Mouse (Mus musculus): ENCODE results near the gene Ccdc182. TPM values are rescaled to one million over a fixed set of nuclear protein-coding genes. Genes with fewer than 3 reads are reported as not detected.

The Ccdc182 gene
- total RNA-seq, 2 experiments from 2014 or later: not detected

DNA sequence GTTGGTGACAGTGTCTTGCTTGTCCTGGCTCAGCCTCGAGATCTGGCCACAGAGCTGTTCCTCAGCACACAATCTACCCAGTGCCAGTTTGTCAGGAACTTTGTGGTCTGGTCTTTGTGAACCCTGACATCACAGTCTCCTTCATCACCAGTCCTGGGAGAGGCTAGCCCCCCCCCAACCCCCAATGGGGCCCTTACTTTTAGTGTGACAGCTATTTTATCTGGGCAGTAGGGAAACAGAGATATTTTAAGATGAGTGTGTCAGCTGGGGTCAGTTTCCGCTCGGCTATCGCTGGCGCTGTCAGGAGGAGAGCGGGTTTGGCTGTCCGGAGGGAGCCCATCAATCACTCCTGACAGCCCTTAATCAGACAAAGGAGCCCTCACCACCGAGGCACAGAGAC is 19.7 kb downstream of the Ccdc182 start:
- no peak for ATAC-seq (replicated peaks; ENCODE audit: low FRiP score, poor library complexity, severe bottlenecking)

DNA sequence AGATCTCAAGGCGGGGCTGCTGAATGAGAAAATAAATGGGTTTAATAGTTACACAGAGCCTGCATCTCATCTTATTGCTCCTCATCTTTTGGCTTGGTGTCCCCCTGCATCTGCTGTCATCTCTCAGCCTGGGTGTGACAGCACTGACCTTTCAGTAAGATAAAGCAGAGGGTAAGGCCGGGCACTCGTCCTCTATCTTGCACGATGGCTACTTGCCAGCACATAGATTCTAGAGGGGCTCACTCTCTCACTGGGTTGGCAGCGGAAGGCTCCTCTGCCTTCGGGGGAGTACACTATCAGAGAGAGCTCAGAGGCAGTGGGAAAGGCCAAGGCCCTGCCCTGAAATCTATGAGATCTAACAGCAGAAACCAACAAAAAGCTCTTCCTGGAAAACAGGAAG is 20.6 kb downstream of the Ccdc182 start:
- ATAC-seq (replicated peaks; ENCODE audit: low FRiP score, poor library complexity, severe bottlenecking): no peak

DNA sequence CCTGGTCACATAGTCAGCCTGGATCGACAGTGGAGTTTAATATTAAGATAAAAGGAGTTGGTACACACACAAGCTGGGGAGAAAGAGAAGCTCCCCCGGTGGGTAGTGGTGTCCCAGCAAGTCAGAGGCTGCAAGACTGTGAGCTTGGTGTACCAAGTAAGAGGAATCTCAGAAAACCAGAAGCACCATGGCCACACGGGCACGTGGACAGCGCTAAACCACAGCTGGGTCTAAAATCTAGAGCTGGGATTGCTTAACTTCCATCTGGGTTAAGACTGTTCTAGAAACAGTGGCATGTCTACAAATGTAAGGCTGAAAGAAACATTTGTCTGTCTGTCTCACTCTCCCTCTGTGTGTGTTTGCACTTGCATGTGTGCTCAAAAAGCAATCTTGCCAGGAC is 21.5 kb downstream of the Ccdc182 start:
- no peak for ATAC-seq (replicated peaks; ENCODE audit: low FRiP score, poor library complexity, severe bottlenecking)

DNA sequence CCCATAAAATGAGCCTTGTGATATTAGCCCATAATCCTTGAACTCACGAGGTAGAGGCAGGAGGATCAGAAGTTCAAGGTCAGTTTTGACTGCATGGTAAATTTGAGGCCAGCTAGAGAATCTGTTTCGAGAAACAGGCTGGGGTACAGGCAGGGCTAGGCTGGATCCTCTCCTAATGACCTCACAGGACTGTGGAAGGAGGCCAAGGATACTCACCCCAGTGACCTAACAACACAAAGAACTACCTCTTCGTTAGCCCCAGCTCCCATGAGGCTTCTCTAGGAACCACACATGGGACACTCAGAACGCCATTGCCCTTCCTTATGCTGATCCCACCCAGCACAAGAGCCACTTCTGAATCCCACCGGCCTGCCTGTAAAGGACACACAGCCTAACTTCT is 25.0 kb downstream of the Ccdc182 start:
- ATAC-seq (replicated peaks; ENCODE audit: low FRiP score, poor library complexity, severe bottlenecking): no peak

DNA sequence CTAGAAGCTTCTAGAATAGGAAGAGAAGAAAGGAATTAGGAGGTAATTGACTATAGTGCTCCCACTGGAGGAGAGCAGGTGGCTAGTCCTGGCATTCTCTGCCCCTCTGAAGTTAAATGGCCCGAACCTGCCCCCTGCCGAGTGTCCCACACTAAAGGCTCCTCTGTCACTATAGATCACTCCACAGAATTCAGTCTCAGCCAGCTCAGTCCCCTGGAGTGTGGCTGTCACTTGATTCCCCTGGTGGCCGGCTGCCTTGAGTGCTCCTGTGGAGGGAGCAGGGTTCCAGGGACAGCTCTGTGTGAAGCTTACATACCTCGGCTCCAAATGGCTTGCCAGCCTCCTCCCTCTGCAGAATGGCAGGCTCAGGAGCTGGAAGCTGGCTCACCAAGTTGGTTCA is 33.2 kb downstream of the Ccdc182 start:
- ATAC-seq (replicated peaks; ENCODE audit: low FRiP score, poor library complexity, severe bottlenecking): no peak

DNA sequence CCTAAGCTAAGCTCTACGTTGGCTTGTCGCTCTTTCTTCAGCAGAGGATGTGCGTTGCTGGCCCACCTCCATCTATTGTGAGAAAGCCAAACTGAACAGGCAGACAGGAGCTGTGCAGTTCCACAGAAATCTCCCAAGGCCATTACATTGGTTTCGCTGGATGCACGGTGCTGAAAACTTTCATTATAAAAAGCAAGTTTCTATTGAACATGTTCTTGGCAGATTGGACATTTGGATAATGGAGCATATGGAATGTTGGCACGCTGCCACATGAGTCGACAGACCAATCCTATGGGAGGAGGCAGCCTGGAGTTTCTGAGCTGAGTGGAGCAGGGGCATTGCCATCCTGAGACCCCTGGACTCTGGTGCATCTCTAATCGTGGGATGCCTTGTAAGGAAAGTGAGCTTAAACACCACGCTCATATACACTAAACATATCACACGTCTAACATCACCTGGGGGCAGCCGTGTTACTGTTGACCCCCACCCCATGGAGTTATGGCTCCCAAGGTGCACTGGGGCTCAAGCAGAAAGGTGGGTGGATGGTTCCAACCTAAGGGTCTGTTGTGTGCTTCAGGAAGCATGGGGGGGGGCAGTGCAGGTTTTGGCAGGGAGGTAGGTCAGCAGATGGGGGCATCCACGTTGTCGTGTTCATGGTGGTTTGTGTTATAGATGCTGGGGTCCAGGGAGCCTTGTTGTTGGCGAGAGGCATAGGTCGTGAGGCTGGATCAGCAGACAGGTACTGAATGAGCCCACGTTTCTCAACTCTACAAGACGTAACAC is 35.1 kb downstream of the Ccdc182 start:
- no peak for ATAC-seq (replicated peaks; ENCODE audit: low FRiP score, poor library complexity, severe bottlenecking)

DNA sequence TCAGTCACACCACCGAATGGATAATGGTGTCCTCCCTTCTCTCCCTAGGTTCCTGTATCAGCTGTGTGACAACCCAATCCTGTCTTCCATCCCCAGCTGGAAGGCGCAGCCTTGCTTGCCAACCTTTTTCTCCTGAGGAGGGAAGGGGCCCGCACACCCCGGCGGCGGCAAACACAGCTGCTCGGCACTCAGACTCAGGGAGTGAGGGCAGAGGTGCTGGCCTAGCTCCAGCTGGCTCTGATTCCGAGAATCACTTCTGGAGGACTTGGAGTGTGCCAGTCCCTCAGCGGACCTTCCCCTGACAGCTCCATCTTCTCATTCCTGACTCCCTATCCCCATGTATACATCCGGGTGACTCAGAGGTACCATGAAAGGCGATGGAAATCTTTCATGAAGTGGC is 36.9 kb downstream of the Ccdc182 start:
- ATAC-seq (replicated peaks; ENCODE audit: low FRiP score, poor library complexity, severe bottlenecking): no peak

DNA sequence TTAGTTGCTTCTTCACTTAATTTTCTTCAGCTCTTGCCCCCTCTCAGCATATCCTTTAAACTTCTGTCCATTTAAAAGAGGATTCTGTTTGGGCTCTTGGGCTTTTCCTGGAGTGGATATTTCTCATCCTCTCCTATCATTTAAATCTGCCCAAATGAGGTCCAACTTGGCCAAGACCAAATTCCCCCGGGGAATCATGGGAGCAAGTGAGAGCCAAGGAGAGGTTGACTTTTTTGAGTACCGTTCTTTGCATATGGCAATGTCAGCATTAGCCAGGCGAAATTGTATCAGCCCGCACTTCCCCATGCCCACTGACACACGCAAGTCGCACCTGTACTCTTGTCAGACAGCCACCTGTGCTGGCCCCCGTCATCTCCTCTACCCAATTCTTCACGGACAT is 37.9 kb downstream of the Ccdc182 start:
- ATAC-seq (replicated peaks; ENCODE audit: low FRiP score, poor library complexity, severe bottlenecking): no peak

DNA sequence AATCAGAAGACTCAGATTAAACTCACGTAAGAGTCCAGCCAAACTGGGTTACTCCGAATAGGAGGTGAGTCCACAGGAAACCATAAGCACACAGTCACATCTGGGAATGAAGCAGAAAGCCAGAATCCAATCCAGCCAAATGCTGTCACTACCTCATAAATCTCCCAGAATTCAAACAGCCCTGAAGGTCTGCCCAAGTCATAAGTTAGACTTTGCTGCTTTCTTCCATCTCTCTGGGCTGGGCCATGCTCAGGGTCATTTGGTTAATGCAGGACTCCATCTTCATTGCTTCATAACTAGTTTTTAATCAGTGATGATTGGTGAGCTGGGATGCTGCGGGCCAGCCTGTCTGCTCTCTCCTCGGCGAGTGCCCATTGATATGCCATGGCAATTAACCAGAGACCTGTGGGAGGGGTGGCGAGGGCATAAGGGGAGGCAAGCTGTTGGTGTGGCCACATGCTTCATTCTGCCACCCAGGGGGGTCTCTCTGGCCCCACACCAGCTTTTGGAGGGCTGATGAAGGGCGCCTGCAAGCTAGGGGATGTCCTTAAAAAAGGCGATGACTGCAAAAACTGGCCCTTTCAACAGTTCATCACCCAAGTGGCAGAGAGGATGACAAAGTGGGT is 38.6 kb downstream of the Ccdc182 start:
- no peak for ATAC-seq (replicated peaks; ENCODE audit: low FRiP score, poor library complexity, severe bottlenecking)

DNA sequence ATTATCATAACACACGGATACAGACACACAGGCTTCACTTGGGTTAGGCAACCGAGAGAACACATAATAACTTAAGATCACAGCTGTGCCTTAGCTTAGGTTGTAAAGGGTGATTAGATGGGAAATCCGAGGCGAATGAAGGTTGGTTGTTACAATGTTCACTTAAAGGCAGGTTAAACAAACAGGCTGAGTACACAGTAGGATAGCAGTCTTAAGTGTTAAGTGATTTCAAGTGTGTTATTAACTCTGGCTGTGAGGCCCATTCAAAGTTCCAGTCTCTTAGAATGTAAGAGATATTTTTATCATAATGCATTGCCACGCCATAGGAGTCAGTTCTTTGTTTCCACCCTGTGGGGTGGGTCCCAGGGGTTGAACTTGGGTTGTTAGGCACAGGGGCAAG is 41.0 kb downstream of the Ccdc182 start:
- ATAC-seq (replicated peaks; ENCODE audit: low FRiP score, poor library complexity, severe bottlenecking): no peak

DNA sequence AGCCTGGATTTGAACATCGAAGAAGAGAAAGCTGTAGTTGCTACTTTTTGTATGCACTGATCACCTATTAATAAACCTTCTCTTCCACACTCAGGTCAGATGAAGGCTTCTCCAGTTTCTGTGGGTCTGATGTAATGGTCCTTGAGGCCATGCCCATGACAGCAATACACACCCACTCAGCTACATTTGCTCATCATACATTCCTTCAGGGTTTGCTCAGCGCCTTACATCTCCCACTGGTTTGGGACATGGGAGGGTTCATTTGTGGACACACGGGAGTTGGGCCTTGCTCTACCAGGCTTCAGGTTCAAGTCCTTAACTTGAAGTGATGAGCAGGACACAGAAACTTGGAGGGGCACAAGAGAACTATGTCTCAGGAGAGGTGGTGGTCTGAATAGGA is 44.1 kb downstream of the Ccdc182 start:
- ATAC-seq (replicated peaks; ENCODE audit: low FRiP score, poor library complexity, severe bottlenecking): no peak

Other genes with a start within 250 kb of the Ccdc182 start
- 312 and 323 TPM in 2 replicates for gene Srsf1, start 246.7 kb upstream of the Ccdc182 start, total RNA-seq (2015; ENCODE audit: low replicate concordance)
- 485 and 568 TPM in 2 replicates for gene Srsf1, start 246.7 kb upstream of the Ccdc182 start, total RNA-seq (2017; ENCODE audit: low replicate concordance)
- gene Vezf1, start 225.8 kb upstream of the Ccdc182 start, total RNA-seq (2015; ENCODE audit: low replicate concordance): 29.6 and 37.3 TPM in 2 replicates
- gene Vezf1, start 225.8 kb upstream of the Ccdc182 start, total RNA-seq (2017; ENCODE audit: low replicate concordance): 16.3 and 17.8 TPM in 2 replicates
- 0.84 TPM in 1 of 2 replicates, not detected in the other for gene Cuedc1, start 196.0 kb upstream of the Ccdc182 start, total RNA-seq (2015; ENCODE audit: low replicate concordance)
- gene Cuedc1, start 196.0 kb upstream of the Ccdc182 start, total RNA-seq (2017; ENCODE audit: low replicate concordance): 0.39 TPM in 1 of 2 replicates, not detected in the other
- gene Mrps23, start 89.7 kb upstream of the Ccdc182 start, total RNA-seq (2015; ENCODE audit: low replicate concordance): 18.7 and 24.3 TPM in 2 replicates
- gene Mrps23, start 89.7 kb upstream of the Ccdc182 start, total RNA-seq (2017; ENCODE audit: low replicate concordance): 15.8 and 23.1 TPM in 2 replicates

All from erythroid progenitor cell, adult 5-6 weeks (primary cell).